Mouse (Mus musculus) fibroblast of lung, adult 2 months (primary cell): Measurements from ENCODE around the gene Acaa1a.
"Not testable (repeated sequence)": the region's sequence is repeated elsewhere in the genome, so short reads cannot be mapped to it uniquely, and the experiment has no call there.

ENCODE experiments used
- DNase-seq: peaks from one replicate; pipeline ENCODE4 v3.0.0-alpha.2; 2011; ENCODE audit warnings: low read depth

The Acaa1a gene

GRCm38 (mm10) chr9:119339106-119339505 is 370 bp upstream of the Acaa1a start:
- DNase-seq, result no peak

- no peak for DNase-seq
Measured at GRCm38 (mm10) chr9:119340212-119340580, 720 bp downstream of the Acaa1a start.

- peak; percentile 98 for DNase-seq
Measured at GRCm38 (mm10) chr9:119340909-119341816, 1.7 kb downstream of the Acaa1a start, which contains the start of gene Myd88. Myd88 (minus strand) TSS chr9:119341411.

GRCm38 (mm10) chr9:119342728-119343127 is 3.3 kb downstream of the Acaa1a start:
- no peak for DNase-seq

- DNase-seq, result no peak
Measured at GRCm38 (mm10) chr9:119346376-119346775, 6.9 kb downstream of the Acaa1a start.

- DNase-seq, result no peak
Measured at GRCm38 (mm10) chr9:119350531-119350930, 11.1 kb downstream of the Acaa1a start.

GRCm38 (mm10) chr9:119350947-119351705 is 11.7 kb downstream of the Acaa1a start:
- DNase-seq, result no peak

GRCm38 (mm10) chr9:119352060-119352459 is 12.6 kb downstream of the Acaa1a start:
- peak; percentile 38 for DNase-seq

- DNase-seq, result no peak
Measured at GRCm38 (mm10) chr9:119353926-119354325, 14.4 kb downstream of the Acaa1a start.

GRCm38 (mm10) chr9:119355943-119356342 is 16.5 kb downstream of the Acaa1a start:
- DNase-seq, result no peak

- DNase-seq, result peak; percentile 57
Measured at GRCm38 (mm10) chr9:119357331-119358057, 18.0 kb downstream of the Acaa1a start, which contains the start of gene Xylb. Xylb (plus strand) TSS chr9:119357381.

- DNase-seq, result no peak
Measured at GRCm38 (mm10) chr9:119358058-119358429, 18.6 kb downstream of the Acaa1a start.

GRCm38 (mm10) chr9:119361416-119361815 is 21.9 kb downstream of the Acaa1a start:
- no peak for DNase-seq

- DNase-seq, result no peak
Measured at GRCm38 (mm10) chr9:119363229-119363628, 23.8 kb downstream of the Acaa1a start.

GRCm38 (mm10) chr9:119365284-119365683 is 25.8 kb downstream of the Acaa1a start, which contains the start of gene Slc22a14:
Slc22a14 (minus strand) TSS chr9:119365553.
- no peak for DNase-seq

GRCm38 (mm10) chr9:119368367-119368766 is 28.9 kb downstream of the Acaa1a start:
- DNase-seq, result no peak

GRCm38 (mm10) chr9:119370770-119371169 is 31.3 kb downstream of the Acaa1a start:
- DNase-seq, result not testable (repeated sequence)

- DNase-seq, result no peak
Measured at GRCm38 (mm10) chr9:119371251-119371650, 31.8 kb downstream of the Acaa1a start.

GRCm38 (mm10) chr9:119375008-119375407 is 35.5 kb downstream of the Acaa1a start:
- no peak for DNase-seq

- no peak for DNase-seq
Measured at GRCm38 (mm10) chr9:119375556-119375955, 36.1 kb downstream of the Acaa1a start.

- DNase-seq, result no peak
Measured at GRCm38 (mm10) chr9:119378231-119378630, 38.8 kb downstream of the Acaa1a start.

- no peak for DNase-seq
Measured at GRCm38 (mm10) chr9:119382603-119383002, 43.1 kb downstream of the Acaa1a start.
